In genomic region chr3:96404450-96404849, GRCm38 (mm10) we compare ENCODE assay signal across 9 mouse cellular contexts. TPM values are rescaled to one million over a fixed set of nuclear protein-coding genes. Genes with fewer than 3 reads are reported as not detected.
DNase-seq lines count a peak whose midpoint lies in the region; ATAC-seq and TF ChIP-seq lines count a peak whose summit lies in the region.
"Had no signal": no experiment of that assay in that cellular context is flagged by ENCODE, and none has a peak within 500 bp of the region (broad histone marks: within the 10 kb centered on the region; RNA-seq: fewer than 3 reads in every experiment).

No protein-coding gene starts in this region.

- H3K27ac ChIP-seq in liver, embryonic 11.5 days (ENCODE audit: low read depth, low read length) = no peak overlapping the region
- H3K27ac ChIP-seq in liver, postnatal 0 days (ENCODE audit: low read depth) = no peak overlapping the region
- no peak overlapping the region for H3K27ac ChIP-seq in hindbrain, embryonic 15.5 days (replicated peaks)
- no peak overlapping the region for H3K27ac ChIP-seq in neural tube, embryonic 12.5 days
- H3K27ac ChIP-seq: macrophage had no signal

- ATAC-seq in liver, embryonic 11.5 days (replicated peaks; ENCODE audit: low FRiP score) = no peak
- ATAC-seq in liver, postnatal 0 days = no peak
- no peak for ATAC-seq in hindbrain, embryonic 15.5 days (ENCODE audit: low FRiP score, low read depth)
- ATAC-seq in neural tube, embryonic 12.5 days (ENCODE audit: low FRiP score, low read depth) = no peak

- TF ChIP-seq CTCF in liver, postnatal 0 days (IDR thresholded peaks at IDR 0.05; ENCODE audit: low read depth) = no peak

- H3K4me2 ChIP-seq in liver, embryonic 11.5 days = peak overlapping the region; percentile 53
- H3K4me2 ChIP-seq in liver, postnatal 0 days (ENCODE audit: low read depth, low read length) = no peak overlapping the region
- H3K4me2 ChIP-seq in hindbrain, embryonic 15.5 days = peak overlapping the region; percentile 14; the same call in 1 of the 2 replicates
- H3K4me2 ChIP-seq in neural tube, embryonic 12.5 days (replicated peaks) = peak overlapping the region; percentile 46

- WGBS in liver, embryonic 11.5 days = 3% methylated on average over 26 of the region's 26 CpGs
- 4% methylated on average over 26 of the region's 26 CpGs for WGBS in liver, postnatal 0 days (ENCODE audit: insufficient replicate concordance)
- under 1% methylated on average over 24 of the region's 26 CpGs for WGBS in hindbrain, embryonic 15.5 days
- under 1% methylated on average over 26 of the region's 26 CpGs for WGBS in neural tube, embryonic 12.5 days

- no peaks in the 10 kb centered on the region for H3K36me3 ChIP-seq in liver, embryonic 11.5 days (ENCODE audit: control insufficient read depth, insufficient read depth, low read length)
- H3K36me3 ChIP-seq in liver, postnatal 0 days (replicated peaks; ENCODE audit: insufficient read depth, low read length) = no peaks in the 10 kb centered on the region
- no peaks in the 10 kb centered on the region for H3K36me3 ChIP-seq in hindbrain, embryonic 15.5 days
- no peaks in the 10 kb centered on the region for H3K36me3 ChIP-seq in neural tube, embryonic 12.5 days

- peaks cover 67% of the 10 kb centered on the region for H3K27me3 ChIP-seq in liver, embryonic 11.5 days (replicated peaks; ENCODE audit: control insufficient read depth, insufficient read depth, low read length)
- peaks cover 84% of the 10 kb centered on the region for H3K27me3 ChIP-seq in liver, postnatal 0 days (ENCODE audit: insufficient read depth, low read length)
- peaks cover 91% of the 10 kb centered on the region for H3K27me3 ChIP-seq in hindbrain, embryonic 15.5 days
- H3K27me3 ChIP-seq in neural tube, embryonic 12.5 days (replicated peaks) = peaks cover 82% of the 10 kb centered on the region

- no peak for DNase-seq in liver, embryonic 11.5 days (ENCODE audit: low spot score)
- DNase-seq in liver, postnatal 0 days = no peak
- DNase-seq in embryo, embryonic 9.5 days (ENCODE audit: extremely low spot score) = peak; percentile 50
- no peak for DNase-seq in spleen, adult 12 weeks (ENCODE audit: low spot score)
- DNase-seq in urinary bladder, postnatal 4 days (ENCODE audit: low spot score in 2 of 2) = no peak
- DNase-seq: kidney, postnatal 14 days had no signal

- peaks cover 19% of the 10 kb centered on the region for H3K4me1 ChIP-seq in liver, embryonic 11.5 days (replicated peaks; ENCODE audit: control insufficient read depth, insufficient read depth, low read length)
- peaks cover 9% of the 10 kb centered on the region for H3K4me1 ChIP-seq in liver, postnatal 0 days (ENCODE audit: insufficient read depth)
- peaks cover 10% of the 10 kb centered on the region; the same call in 1 of the 2 replicates for H3K4me1 ChIP-seq in hindbrain, embryonic 15.5 days (replicated peaks)
- H3K4me1 ChIP-seq in neural tube, embryonic 12.5 days = peaks cover 11% of the 10 kb centered on the region; the same call in 1 of the 2 replicates

- peak overlapping the region; percentile 39 for H3K4me3 ChIP-seq in liver, embryonic 11.5 days (ENCODE audit: low read depth, low read length)
- no peak overlapping the region for H3K4me3 ChIP-seq in liver, postnatal 0 days (ENCODE audit: low read depth, low read length)
- H3K4me3 ChIP-seq in hindbrain, embryonic 15.5 days = no peak overlapping the region
- H3K4me3 ChIP-seq in neural tube, embryonic 12.5 days = peak overlapping the region; percentile 7; the same call in 1 of the 2 replicates

- TF ChIP-seq EP300 in liver, postnatal 0 days (IDR thresholded peaks at IDR 0.05; ENCODE audit: low read depth) = no peak

- no peaks in the 10 kb centered on the region for H3K9me3 ChIP-seq in liver, embryonic 11.5 days (ENCODE audit: control insufficient read depth, low read length)
- no peaks in the 10 kb centered on the region for H3K9me3 ChIP-seq in liver, postnatal 0 days (ENCODE audit: low read length)
- H3K9me3 ChIP-seq in hindbrain, embryonic 15.5 days = no peaks in the 10 kb centered on the region
- H3K9me3 ChIP-seq in neural tube, embryonic 12.5 days = no peaks in the 10 kb centered on the region

- no peak overlapping the region for H3K9ac ChIP-seq in liver, embryonic 11.5 days (ENCODE audit: low read depth, low read length)
- H3K9ac ChIP-seq in liver, postnatal 0 days (replicated peaks) = no peak overlapping the region
- no peak overlapping the region for H3K9ac ChIP-seq in hindbrain, embryonic 15.5 days
- H3K9ac ChIP-seq in neural tube, embryonic 12.5 days = no peak overlapping the region

RNA-seq across cellular contexts. Expression of gene BC107364, which starts 47.7 kb away (rescaled TPM):
- not detected in 2 replicates for polyA plus RNA-seq in liver, embryonic 11.5 days (2014; fragmentation: Nextera tagmentation; extraction: Ambion mirVana)
- polyA plus RNA-seq in liver, postnatal 0 days (2015; fragmentation: Nextera tagmentation; extraction: Ambion mirVana) = not detected in 2 replicates
- polyA plus RNA-seq in hindbrain, embryonic 15.5 days (2015; fragmentation: Nextera tagmentation; extraction: Ambion mirVana) = not detected in 2 replicates
- not detected in 2 replicates for polyA plus RNA-seq in neural tube, embryonic 12.5 days (2016; fragmentation: Nextera tagmentation; extraction: Ambion mirVana)
- polyA plus RNA-seq: macrophage had no signal

Comparison
In these comparisons a context has a peak if more than half of its experiments do, and no peak if none do; other contexts are left out.
1. H3K4me3 ChIP-seq: peak in liver, embryonic 11.5 days (single experiment) and neural tube, embryonic 12.5 days (single experiment); none in liver, postnatal 0 days (single experiment) and hindbrain, embryonic 15.5 days (single experiment).